Mouse (Mus musculus) intestine, postnatal 0 days (tissue): ENCODE measurements around the gene Lrg1. TPM values are rescaled to one million over a fixed set of nuclear protein-coding genes. Genes with fewer than 3 reads are reported as not detected.

Source experiments
- ATAC-seq: fragments of 200-750 bp; cut with Nextera tagmentation; 2 replicates; pipeline ENCODE4 v1.8.0; 2017; ENCODE audit warnings: mild to moderate bottlenecking, moderate TSS enrichment, moderate library complexity
- H3K27ac ChIP-seq: fragments of 300-500 bp; sonication (generic); 2 replicates; pipeline ENCODE4 v1.5.1; 2014; ENCODE audit warnings: mild to moderate bottlenecking, low read depth, low read length, moderate library complexity
- H3K27me3 ChIP-seq: fragments of 300-500 bp; sonication (generic); replicated peaks from 2 replicates; pipeline ENCODE4 v1.6.1; 2014; ENCODE audit warnings: low read length, mixed read lengths; ENCODE audit not compliant: control insufficient read depth, insufficient read depth
- H3K36me3 ChIP-seq: fragments of 300-500 bp; sonication (generic); 2 replicates; pipeline ENCODE4 v1.6.1; 2014; ENCODE audit warnings: mild to moderate bottlenecking, moderate library complexity; ENCODE audit not compliant: control insufficient read depth, insufficient read depth
- H3K4me1 ChIP-seq: fragments of 300-500 bp; sonication (generic); replicated peaks from 2 replicates; pipeline ENCODE4 v1.6.1; 2014; ENCODE audit warnings: antibody characterized with exemption, low read length, mixed read lengths; ENCODE audit not compliant: control insufficient read depth, insufficient read depth
- H3K4me2 ChIP-seq: fragments of 300-500 bp; sonication (generic); replicated peaks from 2 replicates; pipeline ENCODE4 v1.6.1; 2014; ENCODE audit warnings: low read depth, mild to moderate bottlenecking, moderate library complexity
- H3K4me3 ChIP-seq: fragments of 300-500 bp; sonication (generic); 2 replicates; pipeline ENCODE4 v1.5.1; 2014; ENCODE audit warnings: low read depth, low read length
- H3K9ac ChIP-seq: fragments of 300-500 bp; sonication (generic); 2 replicates; pipeline ENCODE4 v1.6.1; 2014; ENCODE audit warnings: mild to moderate bottlenecking, low read depth, low read length
- H3K9me3 ChIP-seq: fragments of 300-500 bp; sonication (generic); 2 replicates; pipeline ENCODE4 v1.6.1; 2016; ENCODE audit warnings: mixed run types; ENCODE audit not compliant: control insufficient read depth
- CTCF ChIP-seq: sonication (generic); IDR thresholded peaks from 2 replicates; pipeline ENCODE4 v1.5.1; 2016; ENCODE audit warnings: low read depth, mild to moderate bottlenecking, control low read depth, antibody characterized with exemption, moderate library complexity
- WGBS: fragments of 180-500 bp; shearing (Covaris S2); extraction: QIAGEN DNeasy Blood & Tissue Kit; methylation state at CpG from one replicate; pipeline ENCODE4 v1.1.7; 2014; 5-methylcytosine and 5-hydroxymethylcytosine counted together
- polyA plus RNA-seq: library from polyadenylated mRNA; unstranded; fragments of >200 nt; fragmentation: Nextera tagmentation; extraction: Ambion mirVana; gene quantifications from 2 replicates; pipeline ENCODE4 v1.2.1, GENCODE M21; 2015

The Lrg1 gene
- polyA plus RNA-seq, 1 experiment from 2014 or later: 3.6 TPM

- no peak for TF ChIP-seq CTCF
- Histone ChIP-seq H3K36me3 (peaks cover 5% of the 10 kb centered on the region), H3K27me3 (no peaks in the 10 kb centered on the region), H3K27ac (no peak overlapping the region), H3K9me3 (no peaks in the 10 kb centered on the region), H3K9ac (no peak overlapping the region), H3K4me1 (0 out of 2 replicates have a peak, but pooled peaks cover 3% of the 10 kb centered on the region), H3K4me2 (no peak overlapping the region), H3K4me3 (no peak overlapping the region)
- WGBS: 87% methylated on average over 5 of the region's 5 CpGs
- ATAC-seq: no peak
Measured at GRCm38 (mm10) chr17:56077523-56077922, 44.3 kb downstream of the Lrg1 start.

- Histone ChIP-seq H3K4me1 (0 out of 2 replicates have a peak, but pooled peaks cover 3% of the 10 kb centered on the region), H3K9ac (peak within 1 kb of the TSS; percentile 85), H3K27ac (peak within 1 kb of the TSS; percentile 99), H3K9me3 (no peaks in the 10 kb centered on the region), H3K27me3 (no peaks in the 10 kb centered on the region), H3K4me3 (peak within 1 kb of the TSS; percentile 75), H3K4me2 (peak within 1 kb of the TSS; percentile 81), H3K36me3 (peaks cover 31% of the 10 kb centered on the region)
- peak; percentile 53 for ATAC-seq
- peak; percentile 67 for TF ChIP-seq CTCF
- WGBS: under 1% methylated on average over 35 of the region's 35 CpGs
Measured at GRCm38 (mm10) chr17:56074827-56075208, 47.0 kb downstream of the Lrg1 start, which contains the start of gene Ubxn6. Ubxn6 (minus strand) TSS chr17:56075028.

- TF ChIP-seq CTCF: no peak
- Histone ChIP-seq H3K9ac (peak overlapping the region; percentile 85), H3K4me3 (peak overlapping the region; percentile 75), H3K4me2 (peak overlapping the region; percentile 81), H3K27ac (peak overlapping the region; percentile 99), H3K36me3 (peaks cover 36% of the 10 kb centered on the region), H3K4me1 (0 out of 2 replicates have a peak, but pooled peaks cover 3% of the 10 kb centered on the region), H3K9me3 (no peaks in the 10 kb centered on the region), H3K27me3 (no peaks in the 10 kb centered on the region)
- peak; percentile 48 for ATAC-seq
- 8% methylated on average over 22 of the region's 22 CpGs for whole genome bisulfite sequencing
Measured at GRCm38 (mm10) chr17:56074097-56074826, 47.5 kb downstream of the Lrg1 start.

GRCm38 (mm10) chr17:56072243-56072642 is 49.6 kb downstream of the Lrg1 start:
- 0 out of 2 replicates have a peak, but pooled peaks cover 3% of the 10 kb centered on the region for H3K4me1 ChIP-seq
- WGBS: 92% methylated on average over 5 of the region's 5 CpGs
- no peak for TF ChIP-seq CTCF
- H3K27me3 ChIP-seq: no peaks in the 10 kb centered on the region
- H3K4me3 ChIP-seq: no peak overlapping the region
- peaks cover 56% of the 10 kb centered on the region for H3K36me3 ChIP-seq
- no peaks in the 10 kb centered on the region for H3K9me3 ChIP-seq
- no peak overlapping the region for H3K27ac ChIP-seq
- no peak overlapping the region for H3K4me2 ChIP-seq
- no peak for ATAC-seq
- H3K9ac ChIP-seq: no peak overlapping the region

- Histone ChIP-seq H3K27me3 (no peaks in the 10 kb centered on the region), H3K4me1 (0 out of 2 replicates have a peak, but pooled peaks cover 3% of the 10 kb centered on the region), H3K4me3 (no peak overlapping the region), H3K4me2 (no peak overlapping the region), H3K36me3 (peaks cover 64% of the 10 kb centered on the region), H3K9me3 (no peaks in the 10 kb centered on the region), H3K9ac (no peak overlapping the region), H3K27ac (no peak overlapping the region)
- no peak for ATAC-seq
- no peak for TF ChIP-seq CTCF
Measured at GRCm38 (mm10) chr17:56071126-56071525, 50.7 kb downstream of the Lrg1 start.

Other genes starting within 250 kb of the Lrg1 start
- gene Zfp119a, start 243.1 kb downstream of the Lrg1 start, polyA plus RNA-seq: 4.9 and 5.1 TPM in 2 replicates
- 4.8 and 5.0 TPM in 2 replicates for gene Zfp959, start 229.9 kb downstream of the Lrg1 start, polyA plus RNA-seq
- gene Zfp119b, start 172.5 kb downstream of the Lrg1 start, polyA plus RNA-seq: 3.4 and 3.7 TPM in 2 replicates
- gene Ebi3, start 169.4 kb downstream of the Lrg1 start, polyA plus RNA-seq: 1.5 and 1.6 TPM in 2 replicates
- 10.2 and 10.9 TPM in 2 replicates for gene Yju2, start 162.9 kb downstream of the Lrg1 start, polyA plus RNA-seq
- 2.7 and 2.9 TPM in 2 replicates for gene Shd, start 151.5 kb downstream of the Lrg1 start, polyA plus RNA-seq
- 3.6 and 4.2 TPM in 2 replicates for gene Fsd1, start 135.5 kb downstream of the Lrg1 start, polyA plus RNA-seq
- gene Stap2, start 116.4 kb downstream of the Lrg1 start, polyA plus RNA-seq: 82.8 and 84.5 TPM in 2 replicates
- 41.4 and 43.0 TPM in 2 replicates for gene Mpnd, start 116.3 kb downstream of the Lrg1 start, polyA plus RNA-seq
- gene Sh3gl1, start 85.4 kb downstream of the Lrg1 start, polyA plus RNA-seq: 92.3 and 97.0 TPM in 2 replicates
- 4.8 and 5.2 TPM in 2 replicates for gene Chaf1a, start 81.6 kb downstream of the Lrg1 start, polyA plus RNA-seq
- gene Ubxn6, start 47.0 kb downstream of the Lrg1 start, polyA plus RNA-seq: 42.5 and 47.7 TPM in 2 replicates
- 25.9 and 33.6 TPM in 2 replicates for gene Hdgfl2, start 42.4 kb downstream of the Lrg1 start, polyA plus RNA-seq
- gene Plin4, start 12.2 kb downstream of the Lrg1 start, polyA plus RNA-seq: 0.30 and 0.31 TPM in 2 replicates
- gene Plin5, start 4.4 kb downstream of the Lrg1 start, polyA plus RNA-seq: 0.10 TPM in 1 of 2 replicates, not detected in the other
- gene Sema6b, start 18.3 kb upstream of the Lrg1 start, polyA plus RNA-seq: 0.94 and 1.1 TPM in 2 replicates
- 4.6 and 5.1 TPM in 2 replicates for gene Tnfaip8l1, start 40.5 kb upstream of the Lrg1 start, polyA plus RNA-seq
- 83.5 and 90.5 TPM in 2 replicates for gene Mydgf, start 61.9 kb upstream of the Lrg1 start, polyA plus RNA-seq
- gene Dpp9, start 96.9 kb upstream of the Lrg1 start, polyA plus RNA-seq: 10.6 and 12.0 TPM in 2 replicates
- gene Fem1a, start 134.8 kb upstream of the Lrg1 start, polyA plus RNA-seq: 7.0 and 8.0 TPM in 2 replicates
- gene Ticam1, start 154.8 kb upstream of the Lrg1 start, polyA plus RNA-seq: 15.8 and 16.0 TPM in 2 replicates
- 521 and 545 TPM in 2 replicates for gene Plin3, start 170.9 kb upstream of the Lrg1 start, polyA plus RNA-seq
- gene Arrdc5, start 178.3 kb upstream of the Lrg1 start, polyA plus RNA-seq: not detected in 2 replicates
- gene Uhrf1, start 181.3 kb upstream of the Lrg1 start, polyA plus RNA-seq: 22.5 and 23.5 TPM in 2 replicates
- gene Kdm4b, start 204.1 kb upstream of the Lrg1 start, polyA plus RNA-seq: 8.1 TPM in 2 replicates